Mouse (Mus musculus): Measurements from ENCODE around the gene Rgl3. TPM values are rescaled to one million over a fixed set of nuclear protein-coding genes. Genes with fewer than 3 reads are reported as not detected.
A peak's percentile ranks its signal among the peaks of the same experiment; 100 is the strongest.

The Rgl3 gene
- polyA plus RNA-seq, 1 experiment from 2014 or later: 0.32 TPM

DNA sequence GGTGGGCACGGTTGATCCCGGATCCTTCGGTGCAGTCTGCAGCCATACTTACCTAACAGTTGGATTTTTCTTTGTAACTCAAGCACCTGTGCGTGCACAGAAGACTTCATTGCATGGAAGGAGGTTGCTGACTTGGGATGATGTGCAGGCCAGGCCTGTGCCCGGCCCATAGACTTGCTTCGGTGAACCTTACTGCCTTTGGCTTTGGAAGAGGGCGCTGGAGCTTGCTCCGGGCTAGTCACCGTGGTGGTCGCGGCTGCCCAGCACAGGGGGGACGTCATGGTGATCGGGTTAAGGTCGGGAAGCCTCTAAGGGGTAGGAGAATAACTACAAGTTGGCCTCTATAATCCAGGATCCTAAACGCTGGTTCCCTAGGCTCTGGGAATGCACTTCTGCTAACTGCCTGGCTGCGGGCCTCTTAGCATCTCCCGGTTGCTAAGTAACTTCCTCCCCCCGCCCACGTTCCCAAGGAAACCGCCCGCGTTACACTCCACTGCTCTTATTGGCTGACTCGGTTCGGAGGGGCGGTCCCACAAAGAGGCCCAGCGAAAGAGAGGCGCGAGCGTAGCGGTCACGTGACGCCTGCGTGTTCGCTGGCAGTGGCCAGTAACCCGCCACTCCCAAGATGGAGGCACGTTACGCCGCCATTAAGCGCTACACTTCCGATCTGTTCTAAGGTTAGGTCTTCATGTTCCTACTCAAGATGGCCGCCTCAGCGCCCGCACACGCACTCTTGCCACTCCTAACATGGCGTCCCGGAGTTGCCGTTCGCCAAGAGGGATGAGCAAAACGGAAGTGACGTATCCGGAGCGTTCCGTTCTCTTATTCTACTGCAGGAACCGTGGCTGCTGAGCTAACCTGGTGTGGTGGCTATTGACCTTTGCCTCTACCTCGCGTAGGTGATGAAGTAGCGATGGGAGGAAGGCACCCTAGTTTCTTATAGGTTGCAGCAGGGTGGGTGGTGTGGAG, 13.2 kb upstream of the Rgl3 start, which contains the start of the genes Ccdc151 and Prkcsh:
Gene Ccdc151 (minus strand): TSS at position 441 of the 969 bp plus-strand sequence.
Gene Prkcsh (plus strand): TSS at position 613 of the 969 bp plus-strand sequence.
- peak; percentile 99 for ATAC-seq
- Histone ChIP-seq H3K27me3 (ENCODE audit: insufficient read depth, low read length) (no peaks in the 10 kb centered on the region), H3K27ac (ENCODE audit: low read depth) (peak within 1 kb of the TSS; percentile 62), H3K4me3 (ENCODE audit: low read depth, low read length) (peak within 1 kb of the TSS; percentile 62), H3K36me3 (replicated peaks; ENCODE audit: insufficient read depth, low read length) (peaks cover 24% of the 10 kb centered on the region), H3K4me2 (ENCODE audit: low read depth, low read length) (peak within 1 kb of the TSS; percentile 77), H3K9ac (replicated peaks) (peak within 1 kb of the TSS; percentile 63), H3K4me1 (ENCODE audit: insufficient read depth) (peaks cover 9% of the 10 kb centered on the region; the same call in 1 of the 2 replicates), H3K9me3 (ENCODE audit: low read length) (no peaks in the 10 kb centered on the region)
- TF ChIP-seq CTCF (IDR thresholded peaks at IDR 0.05; ENCODE audit: low read depth): no peak
- no peak for TF ChIP-seq EP300 (IDR thresholded peaks at IDR 0.05; ENCODE audit: low read depth)
- peak; percentile 98 for DNase-seq
- WGBS (ENCODE audit: insufficient replicate concordance): 8% methylated on average over 57 of the region's 57 CpGs

DNA sequence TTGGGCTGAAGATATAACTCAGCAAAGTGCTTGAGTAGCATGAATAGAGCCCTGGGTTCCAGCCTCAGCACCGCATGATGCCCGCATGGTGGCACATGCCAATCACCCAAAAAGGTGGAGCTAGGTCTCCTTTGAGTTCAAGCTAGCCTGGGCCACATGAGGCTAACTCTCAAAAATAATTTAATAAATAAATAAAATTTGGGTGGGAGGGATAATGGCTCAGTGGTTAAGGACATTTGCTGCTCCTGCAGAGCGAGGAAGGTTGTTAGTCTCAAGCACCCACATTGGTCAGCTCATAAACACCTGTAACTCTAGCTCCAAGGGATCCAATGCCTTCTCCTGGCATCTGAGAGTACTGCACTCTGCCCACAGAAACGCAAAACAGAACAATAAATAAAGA, 12.4 kb upstream of the Rgl3 start:
- DNase-seq (no peak), ATAC-seq (no peak)
- 86% methylated on average over 4 of the region's 4 CpGs for WGBS (ENCODE audit: insufficient replicate concordance)
- Histone ChIP-seq H3K36me3 (replicated peaks; ENCODE audit: insufficient read depth, low read length) (peaks cover 16% of the 10 kb centered on the region), H3K9ac (replicated peaks) (no peak overlapping the region), H3K4me3 (ENCODE audit: low read depth, low read length) (no peak overlapping the region), H3K4me2 (ENCODE audit: low read depth, low read length) (no peak overlapping the region), H3K27me3 (ENCODE audit: insufficient read depth, low read length) (no peaks in the 10 kb centered on the region), H3K4me1 (ENCODE audit: insufficient read depth) (peaks cover 9% of the 10 kb centered on the region; the same call in 1 of the 2 replicates), H3K27ac (ENCODE audit: low read depth) (no peak overlapping the region), H3K9me3 (ENCODE audit: low read length) (no peaks in the 10 kb centered on the region)
- no peak for TF ChIP-seq EP300 (IDR thresholded peaks at IDR 0.05; ENCODE audit: low read depth)
- TF ChIP-seq CTCF (IDR thresholded peaks at IDR 0.05; ENCODE audit: low read depth): no peak

DNA sequence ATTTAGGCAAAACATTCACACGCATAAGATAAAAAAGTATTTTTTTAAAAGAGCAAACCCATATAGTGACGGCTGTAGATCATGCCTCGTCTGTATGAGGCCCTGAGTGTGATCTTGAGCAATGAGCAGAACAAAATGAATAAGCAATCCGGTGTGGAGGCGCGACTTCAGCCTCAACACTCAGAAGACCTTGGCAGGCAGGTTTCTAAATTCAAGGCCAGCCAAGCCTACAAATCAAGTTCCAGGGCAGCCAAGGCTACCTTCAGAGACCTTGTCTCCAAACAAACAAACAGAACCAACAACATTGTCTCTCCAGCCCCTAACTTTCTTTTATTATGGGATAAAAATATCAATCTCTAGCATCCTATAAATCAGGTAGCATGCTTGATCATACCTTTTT, 11.1 kb upstream of the Rgl3 start:
- no peaks in the 10 kb centered on the region for H3K27me3 ChIP-seq (ENCODE audit: insufficient read depth, low read length)
- no peak for TF ChIP-seq EP300 (IDR thresholded peaks at IDR 0.05; ENCODE audit: low read depth)
- no peak for TF ChIP-seq CTCF (IDR thresholded peaks at IDR 0.05; ENCODE audit: low read depth)

DNA sequence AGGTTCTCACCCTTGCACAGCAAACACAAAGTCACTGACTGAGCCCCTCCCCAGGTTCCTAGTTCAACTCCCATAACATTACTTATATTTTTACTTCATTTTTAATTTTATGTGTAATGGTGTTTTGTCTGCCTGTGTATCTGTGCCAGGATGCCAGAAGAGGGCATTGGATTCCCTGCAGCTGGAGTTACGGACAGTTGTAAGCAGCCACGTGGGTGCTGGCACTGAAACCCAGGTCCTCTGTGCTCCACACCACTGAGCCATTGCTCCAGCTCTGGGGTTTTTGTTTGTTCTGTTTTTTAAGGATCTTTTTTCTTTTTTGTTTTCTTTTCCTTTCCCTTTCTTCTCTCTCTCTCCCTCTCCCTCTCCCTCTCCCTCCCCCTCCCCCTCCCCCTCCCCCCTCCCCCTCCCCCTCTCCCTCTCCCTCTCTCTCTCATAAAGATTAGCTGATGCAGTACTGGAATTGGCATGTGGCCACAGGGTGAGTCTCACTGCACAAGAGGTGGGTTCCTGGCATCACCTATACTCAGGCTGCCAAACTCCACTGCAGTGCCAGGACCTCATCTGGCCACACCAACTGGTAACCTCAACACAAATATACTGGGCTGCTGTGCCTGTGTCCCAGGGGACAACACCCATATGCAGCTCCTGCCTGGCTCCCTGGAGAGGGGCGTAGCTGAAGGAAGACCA, 7.1 kb upstream of the Rgl3 start:
- no peaks in the 10 kb centered on the region for H3K4me1 ChIP-seq (ENCODE audit: insufficient read depth)
- no peak overlapping the region for H3K27ac ChIP-seq (ENCODE audit: low read depth)
- H3K27me3 ChIP-seq (ENCODE audit: insufficient read depth, low read length): peaks cover 8% of the 10 kb centered on the region
- no peak for TF ChIP-seq CTCF (IDR thresholded peaks at IDR 0.05; ENCODE audit: low read depth)
- TF ChIP-seq EP300 (IDR thresholded peaks at IDR 0.05; ENCODE audit: low read depth): no peak
- no peak overlapping the region for H3K4me2 ChIP-seq (ENCODE audit: low read depth, low read length)
- DNase-seq (no peak), ATAC-seq (no peak)
- H3K9me3 ChIP-seq (ENCODE audit: low read length): no peaks in the 10 kb centered on the region
- no peak overlapping the region for H3K4me3 ChIP-seq (ENCODE audit: low read depth, low read length)
- 82% methylated on average over 3 of the region's 3 CpGs for WGBS (ENCODE audit: insufficient replicate concordance)
- no peak overlapping the region for H3K9ac ChIP-seq (replicated peaks)
- no peaks in the 10 kb centered on the region for H3K36me3 ChIP-seq (replicated peaks; ENCODE audit: insufficient read depth, low read length)

More for the DNA sequence above, 11.1 kb upstream of the Rgl3 start:
- Histone ChIP-seq H3K4me2 (ENCODE audit: low read depth, low read length) (no peak overlapping the region), H3K4me3 (ENCODE audit: low read depth, low read length) (no peak overlapping the region), H3K4me1 (ENCODE audit: insufficient read depth) (peaks cover 9% of the 10 kb centered on the region; the same call in 1 of the 2 replicates), H3K9me3 (ENCODE audit: low read length) (no peaks in the 10 kb centered on the region), H3K36me3 (replicated peaks; ENCODE audit: insufficient read depth, low read length) (peaks cover 10% of the 10 kb centered on the region), H3K9ac (replicated peaks) (no peak overlapping the region), H3K27ac (ENCODE audit: low read depth) (no peak overlapping the region)
- ATAC-seq (no peak), DNase-seq (no peak)
- 86% methylated on average over 6 of the region's 6 CpGs for WGBS (ENCODE audit: insufficient replicate concordance)

DNA sequence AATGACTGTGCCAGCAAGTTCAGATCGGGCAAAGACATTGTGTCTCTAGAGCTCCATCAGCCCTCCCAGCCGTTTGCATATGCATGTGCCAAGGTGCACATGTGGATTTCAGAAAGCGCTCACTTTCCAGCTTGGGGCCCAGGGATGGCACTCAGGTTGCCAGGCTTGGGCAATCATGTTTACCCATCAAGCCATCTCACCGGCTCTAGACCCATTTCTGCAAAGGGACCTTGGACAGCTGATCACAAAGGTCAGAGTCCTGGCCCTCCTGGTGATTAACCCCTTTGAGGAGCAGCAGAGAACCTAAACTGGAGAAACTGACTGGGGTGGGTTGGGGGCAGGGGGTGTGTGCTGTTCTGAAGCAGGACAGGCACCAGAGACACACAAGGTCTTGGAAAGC, 3.0 kb upstream of the Rgl3 start:
- Histone ChIP-seq H3K27me3 (ENCODE audit: insufficient read depth, low read length) (peaks cover 49% of the 10 kb centered on the region), H3K9ac (replicated peaks) (no peak overlapping the region), H3K27ac (ENCODE audit: low read depth) (no peak overlapping the region), H3K4me2 (ENCODE audit: low read depth, low read length) (no peak overlapping the region), H3K9me3 (ENCODE audit: low read length) (no peaks in the 10 kb centered on the region), H3K36me3 (replicated peaks; ENCODE audit: insufficient read depth, low read length) (no peaks in the 10 kb centered on the region), H3K4me1 (ENCODE audit: insufficient read depth) (peaks cover 23% of the 10 kb centered on the region), H3K4me3 (ENCODE audit: low read depth, low read length) (no peak overlapping the region)
- WGBS (ENCODE audit: insufficient replicate concordance): 58% methylated on average over 4 of the region's 4 CpGs
- TF ChIP-seq EP300 (IDR thresholded peaks at IDR 0.05; ENCODE audit: low read depth): no peak
- no peak for TF ChIP-seq CTCF (IDR thresholded peaks at IDR 0.05; ENCODE audit: low read depth)
- ATAC-seq (0 out of 2 replicates have a peak, but pooled peaks have one; percentile 29), DNase-seq (no peak)

Data from liver, postnatal 0 days (tissue).